ENCODE assay signal across 10 mouse cellular contexts in the genomic region with DNA sequence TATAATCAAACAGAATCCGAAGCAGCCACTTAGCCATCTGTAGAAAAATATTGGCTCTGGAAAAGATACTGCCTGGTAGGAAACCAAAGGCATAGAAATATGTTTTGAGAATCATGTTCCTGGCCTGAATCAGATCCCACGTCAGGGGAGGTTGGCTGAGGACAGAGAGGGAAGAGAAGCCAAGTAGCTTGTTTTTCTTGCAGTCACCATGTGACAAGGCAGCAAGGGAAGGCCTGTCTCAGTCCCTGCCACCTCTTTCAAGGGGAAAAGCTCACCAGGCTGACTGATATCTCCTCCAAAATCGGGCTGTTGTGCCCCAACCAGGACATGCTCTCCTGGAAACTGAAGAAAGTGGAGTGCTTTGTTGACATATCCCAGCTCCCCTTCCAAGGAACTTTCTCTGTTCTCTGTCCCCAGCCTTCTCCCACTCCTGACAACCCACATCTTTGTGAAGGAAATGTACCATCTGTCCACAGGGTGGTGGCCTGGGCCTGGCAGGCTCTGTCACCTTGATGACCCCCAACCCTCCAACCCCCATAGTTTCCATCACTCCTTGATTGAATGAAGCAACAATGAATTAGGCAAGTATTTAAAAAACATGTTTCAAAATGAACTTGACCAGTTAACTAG.
DNase-seq lines count a peak whose midpoint lies in the region; ATAC-seq lines count a peak whose summit lies in the region.
"Had no signal": no experiment of that assay in that cellular context is flagged by ENCODE, and none has a peak within 500 bp of the region (broad histone marks: within the 10 kb centered on the region; RNA-seq: fewer than 3 reads in every experiment).

No protein-coding gene starts in this region.

- no peak overlapping the region for H3K4me2 ChIP-seq in forebrain, embryonic 14.5 days (ENCODE audit: low read length)
- H3K4me2 ChIP-seq in forebrain, embryonic 11.5 days (ENCODE audit: low read depth, low read length, severe bottlenecking) = no peak overlapping the region
- H3K4me2 ChIP-seq in hindbrain, embryonic 16.5 days (ENCODE audit: low read length) = no peak overlapping the region
- no peak overlapping the region for H3K4me2 ChIP-seq in midbrain, embryonic 13.5 days (replicated peaks)
- H3K4me2 ChIP-seq: heart, embryonic 13.5 days; limb, embryonic 13.5 days had no signal

- 71% methylated on average over 3 of the region's 3 CpGs for WGBS in forebrain, embryonic 14.5 days
- 69% methylated on average over 3 of the region's 3 CpGs for WGBS in forebrain, embryonic 11.5 days
- 62% methylated on average over 3 of the region's 3 CpGs for WGBS in hindbrain, embryonic 16.5 days
- 72% methylated on average over 3 of the region's 3 CpGs for WGBS in midbrain, embryonic 13.5 days

- no peak for ATAC-seq in forebrain, embryonic 14.5 days
- ATAC-seq in forebrain, embryonic 11.5 days (replicated peaks; ENCODE audit: low FRiP score) = no peak
- no peak for ATAC-seq in hindbrain, embryonic 16.5 days
- no peak for ATAC-seq in midbrain, embryonic 13.5 days

- intact Hi-C loops in heart, postnatal 36 days (cut with DNase I) = no loop called here

- no peaks in the 10 kb centered on the region for H3K27me3 ChIP-seq in forebrain, embryonic 14.5 days (replicated peaks; ENCODE audit: control insufficient read depth, insufficient read depth, low read length)
- H3K27me3 ChIP-seq in forebrain, embryonic 11.5 days (ENCODE audit: control insufficient read depth, insufficient read depth, low read length) = no peaks in the 10 kb centered on the region
- H3K27me3 ChIP-seq in hindbrain, embryonic 16.5 days (replicated peaks; ENCODE audit: control insufficient read depth, insufficient read depth, low read length) = no peaks in the 10 kb centered on the region
- H3K27me3 ChIP-seq in midbrain, embryonic 13.5 days = peaks cover 37% of the 10 kb centered on the region
- H3K27me3 ChIP-seq: heart, embryonic 13.5 days; limb, embryonic 13.5 days had no signal

- no peak overlapping the region for H3K9ac ChIP-seq in forebrain, embryonic 14.5 days (ENCODE audit: low read length)
- no peak overlapping the region for H3K9ac ChIP-seq in forebrain, embryonic 11.5 days (ENCODE audit: low read length)
- H3K9ac ChIP-seq in hindbrain, embryonic 16.5 days (ENCODE audit: low read depth, low read length) = no peak overlapping the region
- H3K9ac ChIP-seq in midbrain, embryonic 13.5 days (replicated peaks) = no peak overlapping the region
- H3K9ac ChIP-seq: heart, embryonic 13.5 days; limb, embryonic 13.5 days had no signal

- no peaks in the 10 kb centered on the region for H3K36me3 ChIP-seq in forebrain, embryonic 14.5 days (ENCODE audit: control insufficient read depth, insufficient read depth, low read length)
- no peaks in the 10 kb centered on the region for H3K36me3 ChIP-seq in forebrain, embryonic 11.5 days (ENCODE audit: control insufficient read depth, insufficient read depth, low read length)
- H3K36me3 ChIP-seq in hindbrain, embryonic 16.5 days (ENCODE audit: control insufficient read depth, insufficient read depth, low read length) = no peaks in the 10 kb centered on the region
- H3K36me3 ChIP-seq in midbrain, embryonic 13.5 days = no peaks in the 10 kb centered on the region
- H3K36me3 ChIP-seq: heart, embryonic 13.5 days; limb, embryonic 13.5 days had no signal

- no peaks in the 10 kb centered on the region for H3K9me3 ChIP-seq in forebrain, embryonic 14.5 days (replicated peaks; ENCODE audit: control insufficient read depth, low read length)
- no peaks in the 10 kb centered on the region for H3K9me3 ChIP-seq in forebrain, embryonic 11.5 days (ENCODE audit: control insufficient read depth, low read length)
- H3K9me3 ChIP-seq in hindbrain, embryonic 16.5 days (ENCODE audit: control insufficient read depth, low read length) = no peaks in the 10 kb centered on the region
- no peaks in the 10 kb centered on the region for H3K9me3 ChIP-seq in midbrain, embryonic 13.5 days
- H3K9me3 ChIP-seq: heart, embryonic 13.5 days; limb, embryonic 13.5 days had no signal

- H3K4me3 ChIP-seq in forebrain, embryonic 14.5 days (ENCODE audit: low read depth, low read length) = no peak overlapping the region
- H3K4me3 ChIP-seq in forebrain, embryonic 11.5 days (ENCODE audit: low read depth, low read length) = no peak overlapping the region
- no peak overlapping the region for H3K4me3 ChIP-seq in hindbrain, embryonic 16.5 days (ENCODE audit: low read length)
- H3K4me3 ChIP-seq in midbrain, embryonic 13.5 days (replicated peaks) = no peak overlapping the region
- H3K4me3 ChIP-seq: heart, embryonic 13.5 days; limb, embryonic 13.5 days had no signal

- H3K4me1 ChIP-seq in forebrain, embryonic 14.5 days (ENCODE audit: control insufficient read depth, insufficient read depth, low read length) = no peaks in the 10 kb centered on the region
- H3K4me1 ChIP-seq in forebrain, embryonic 11.5 days (replicated peaks; ENCODE audit: control insufficient read depth, insufficient read depth, low read length) = no peaks in the 10 kb centered on the region
- H3K4me1 ChIP-seq in hindbrain, embryonic 16.5 days (ENCODE audit: control insufficient read depth, insufficient read depth, low read depth, low read length) = no peaks in the 10 kb centered on the region
- H3K4me1 ChIP-seq in midbrain, embryonic 13.5 days (replicated peaks) = no peaks in the 10 kb centered on the region
- H3K4me1 ChIP-seq: limb, embryonic 13.5 days had no signal

- no peak overlapping the region for H3K27ac ChIP-seq in forebrain, embryonic 14.5 days (ENCODE audit: low read depth, low read length)
- no peak overlapping the region for H3K27ac ChIP-seq in forebrain, embryonic 11.5 days (ENCODE audit: low read depth, low read length)
- H3K27ac ChIP-seq in hindbrain, embryonic 16.5 days (ENCODE audit: low read depth, low read length) = no peak overlapping the region
- H3K27ac ChIP-seq in midbrain, embryonic 13.5 days = no peak overlapping the region
- H3K27ac ChIP-seq: heart, embryonic 13.5 days; limb, embryonic 13.5 days had no signal

- DNase-seq in forebrain, embryonic 14.5 days (ENCODE audit: low spot score) = peak; percentile 62
- DNase-seq in forebrain, embryonic 11.5 days (ENCODE audit: low spot score) = no peak
- DNase-seq in urinary bladder, postnatal 36 days (ENCODE audit: low spot score in 2 of 2) = peak; percentile 19 to 46
- no peak for DNase-seq in urinary bladder, postnatal 4 days (ENCODE audit: low spot score in 2 of 2)
- peak; percentile 52 for DNase-seq in heart, postnatal 36 days
- DNase-seq in testis, postnatal 14 days (ENCODE audit: low spot score) = no peak

Comparison
In these comparisons a context has a peak if more than half of its experiments do, and no peak if none do; other contexts are left out.
1. DNase-seq: peak in forebrain, embryonic 14.5 days (single experiment), urinary bladder, postnatal 36 days (2 of 2) and heart, postnatal 36 days (2 of 2); none in forebrain, embryonic 11.5 days (single experiment), urinary bladder, postnatal 4 days (0 of 2) and testis, postnatal 14 days (single experiment).